ENCODE assay signal across 26 mouse cellular contexts in genomic region chr8:117712226-117712625, GRCm38 (mm10). TPM values are rescaled to one million over a fixed set of nuclear protein-coding genes. Genes with fewer than 3 reads are reported as not detected.
DNase-seq lines count a peak whose midpoint lies in the region; ATAC-seq and TF ChIP-seq lines count a peak whose summit lies in the region.
"Had no signal": no experiment of that assay in that cellular context is flagged by ENCODE, and none has a peak within 500 bp of the region (broad histone marks: within the 10 kb centered on the region; RNA-seq: fewer than 3 reads in every experiment).

No protein-coding gene starts in this region.

- TF ChIP-seq CTCF in lung, embryonic 14.5 days (IDR thresholded peaks at IDR 0.05; ENCODE audit: low read depth): no peak

- H3K9ac ChIP-seq in lung, embryonic 14.5 days: no peak overlapping the region
- H3K9ac ChIP-seq: embryonic facial prominence, embryonic 15.5 days; heart, embryonic 12.5 days; hindbrain, embryonic 12.5 days; liver, postnatal 0 days; midbrain, embryonic 12.5 days; neural tube, embryonic 15.5 days had no signal

- no peaks in the 10 kb centered on the region for H3K27me3 ChIP-seq in lung, embryonic 14.5 days (ENCODE audit: insufficient read depth, low read length)
- H3K27me3 ChIP-seq: embryonic facial prominence, embryonic 15.5 days; heart, embryonic 12.5 days; hindbrain, embryonic 12.5 days; midbrain, embryonic 12.5 days; neural tube, embryonic 15.5 days had no signal

- no peak overlapping the region for H3K4me3 ChIP-seq in lung, embryonic 14.5 days (ENCODE audit: low read depth, low read length)
- H3K4me3 ChIP-seq: embryonic facial prominence, embryonic 15.5 days; heart, embryonic 12.5 days; hindbrain, embryonic 12.5 days; midbrain, embryonic 12.5 days; neural tube, embryonic 15.5 days had no signal

- no peaks in the 10 kb centered on the region for H3K9me3 ChIP-seq in lung, embryonic 14.5 days (ENCODE audit: low read depth, low read length)
- H3K9me3 ChIP-seq: embryonic facial prominence, embryonic 15.5 days; hindbrain, embryonic 12.5 days; midbrain, embryonic 12.5 days; neural tube, embryonic 15.5 days had no signal

- 26% methylated on average over 5 of the region's 5 CpGs for WGBS in lung, embryonic 14.5 days

- H3K27ac ChIP-seq in lung, embryonic 14.5 days (ENCODE audit: low read depth): no peak overlapping the region
- H3K27ac ChIP-seq: embryonic facial prominence, embryonic 15.5 days; hindbrain, embryonic 12.5 days; macrophage; midbrain, embryonic 12.5 days; neural tube, embryonic 15.5 days; stomach, postnatal 0 days had no signal

- no peaks in the 10 kb centered on the region for H3K36me3 ChIP-seq in lung, embryonic 14.5 days (ENCODE audit: insufficient read depth)
- H3K36me3 ChIP-seq: embryonic facial prominence, embryonic 15.5 days; heart, embryonic 12.5 days; hindbrain, embryonic 12.5 days; midbrain, embryonic 12.5 days; neural tube, embryonic 15.5 days had no signal

- H3K4me1 ChIP-seq in lung, embryonic 14.5 days (ENCODE audit: insufficient read depth): no peaks in the 10 kb centered on the region
- H3K4me1 ChIP-seq: embryonic facial prominence, embryonic 15.5 days; heart, embryonic 12.5 days; hindbrain, embryonic 12.5 days; neural tube, embryonic 15.5 days had no signal

- peak; percentile 47; the same call in 1 of the 2 replicates for ATAC-seq in lung, embryonic 14.5 days (ENCODE audit: insufficient read depth)
- ATAC-seq: forebrain, embryonic 14.5 days; liver, postnatal 0 days had no signal

- H3K4me2 ChIP-seq in lung, embryonic 14.5 days: no peak overlapping the region
- H3K4me2 ChIP-seq: embryonic facial prominence, embryonic 15.5 days; heart, embryonic 12.5 days; hindbrain, embryonic 12.5 days; liver, embryonic 11.5 days; midbrain, embryonic 12.5 days; neural tube, embryonic 15.5 days had no signal

- DNase-seq in embryo, embryonic 10 days (ENCODE audit: low spot score): peak; percentile 21
- no peak for DNase-seq in embryo, embryonic 10.5 days (ENCODE audit: low spot score)
- peak; percentile 28 for DNase-seq in lung, embryonic 14.5 days
- DNase-seq in lung, postnatal 4 days: no peak
- DNase-seq in right cerebral cortex, postnatal 4 days: peak; percentile 14
- DNase-seq in right cerebral cortex, postnatal 10 days (ENCODE audit: low spot score in 2 of 2): no peak
- DNase-seq in mesoderm, embryonic 11.5 days (ENCODE audit: low read depth, low spot score): peak; percentile 48
- DNase-seq in frontal cortex, postnatal 36 days (ENCODE audit: low spot score in 2 of 2): no peak
- DNase-seq: adrenal gland, postnatal 10 days; cerebellum, adult 2 months; gastrocnemius, postnatal 10 days; heart, adult 18-20 months; heart, postnatal 10 days; kidney, adult 11 months; kidney, postnatal 4 days; liver, postnatal 0 days; right cerebral cortex, adult 18-20 months had no signal

RNA-seq across cellular contexts. Expression of gene Hsd17b2, which starts 10.5 kb away (rescaled TPM):
- polyA plus RNA-seq in lung, embryonic 14.5 days (2014; fragmentation: Nextera tagmentation; extraction: Ambion mirVana): 0.18 TPM in 1 of 2 replicates, not detected in the other
- polyA plus RNA-seq: forebrain, embryonic 14.5 days; hindbrain, embryonic 12.5 days; macrophage; midbrain, embryonic 12.5 days had no signal

RNA-seq across cellular contexts. Expression of gene Sdr42e1, which starts 38.7 kb away (rescaled TPM):
- 1.2 and 1.8 TPM in 2 replicates for polyA plus RNA-seq in lung, embryonic 14.5 days (2014; fragmentation: Nextera tagmentation; extraction: Ambion mirVana)

Comparison
In these comparisons a context has a peak if more than half of its experiments do, and no peak if none do; other contexts are left out.
1. DNase-seq: peak in embryo, embryonic 10 days (single experiment), lung, embryonic 14.5 days (single experiment), right cerebral cortex, postnatal 4 days (single experiment) and mesoderm, embryonic 11.5 days (single experiment); none in embryo, embryonic 10.5 days (single experiment), lung, postnatal 4 days (0 of 2), right cerebral cortex, postnatal 10 days (0 of 2) and frontal cortex, postnatal 36 days (0 of 2).